Mouse (Mus musculus) layer of hippocampus, adult 8-10 months (tissue): Measurements from ENCODE around the gene Aig1. TPM values are rescaled to one million over a fixed set of nuclear protein-coding genes. Genes with fewer than 3 reads are reported as not detected.
"Not testable (repeated sequence)": the region's sequence is repeated elsewhere in the genome, so short reads cannot be mapped to it uniquely, and the experiment has no call there.

ENCODE experiments used
- DNase-seq, 2 experiments: peaks; one replicate each; pipeline ENCODE4 v3.0.0; 2022; ENCODE audit warnings: low spot score in 2 of 2
- total RNA-seq, 4 experiments: library from RNA; stranded (reverse); gene quantifications; 2 replicates each; pipeline ENCODE4 v1.2.4; 2022

Aig1 gene
- total RNA-seq = 10 to 100 TPM; 63.9 to 68.9 (median 67.7) TPM

GRCm38 (mm10) chr10:13868371-13869321 is at the start of gene Aig1:
Gene Aig1, minus strand, starts transcription at chr10:13868980.
- DNase-seq = peak; percentile 49 to 73

DNA sequence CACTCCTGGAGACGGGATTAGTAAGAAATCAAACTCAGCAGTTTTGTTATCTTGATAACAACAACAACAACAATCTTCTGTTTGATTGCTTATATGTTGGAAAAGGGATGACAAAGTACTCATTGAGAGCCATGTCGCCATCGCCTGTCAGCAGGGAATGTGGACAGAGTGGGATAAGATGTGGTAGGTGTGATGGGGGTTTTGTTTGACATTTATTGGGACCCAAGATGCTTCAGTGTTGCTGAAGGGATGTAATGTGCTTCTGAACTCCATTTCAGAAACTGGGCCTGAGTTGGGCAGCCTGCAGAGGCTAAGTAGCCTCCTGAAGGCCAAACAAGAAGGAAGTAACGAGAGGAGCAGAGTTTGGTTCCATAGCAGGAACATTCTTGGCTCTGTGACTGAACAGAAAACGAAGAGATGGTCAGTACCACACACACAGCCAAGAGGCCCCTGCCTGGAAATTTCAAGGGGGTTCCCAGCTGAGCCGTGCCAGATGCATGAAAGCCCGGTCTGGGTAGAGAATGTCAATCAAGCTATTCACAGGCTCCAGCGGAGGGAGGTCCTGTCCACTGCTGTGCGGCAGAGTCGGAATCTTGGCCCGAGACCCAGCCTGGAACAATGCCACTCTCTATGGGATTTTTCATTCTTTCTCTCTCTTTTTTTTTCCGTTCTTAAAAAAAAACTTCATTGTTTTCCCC is 48.0 kb upstream of the Aig1 start:
- peak in 1 of 2 experiments; percentile 35 for DNase-seq

DNA sequence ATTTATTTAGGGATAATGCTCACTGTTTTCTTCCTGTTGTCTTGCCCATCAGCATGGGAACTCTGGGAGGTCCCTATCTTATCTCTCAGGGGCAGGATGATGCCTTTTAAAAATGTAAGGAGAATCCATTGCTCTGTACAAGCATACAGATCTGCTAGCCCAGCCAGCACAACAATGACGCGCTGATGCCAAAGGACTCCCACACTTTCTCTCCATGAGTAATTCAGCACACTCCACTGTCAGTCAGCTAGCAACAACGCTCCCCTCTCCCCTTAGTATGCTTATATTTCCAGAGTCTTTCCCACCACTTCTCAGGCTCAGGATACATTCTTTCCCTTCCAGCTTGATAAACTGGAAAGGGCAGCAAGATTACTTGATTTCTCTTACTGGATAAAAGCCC is 46.4 kb upstream of the Aig1 start:
- no peak for DNase-seq

DNA sequence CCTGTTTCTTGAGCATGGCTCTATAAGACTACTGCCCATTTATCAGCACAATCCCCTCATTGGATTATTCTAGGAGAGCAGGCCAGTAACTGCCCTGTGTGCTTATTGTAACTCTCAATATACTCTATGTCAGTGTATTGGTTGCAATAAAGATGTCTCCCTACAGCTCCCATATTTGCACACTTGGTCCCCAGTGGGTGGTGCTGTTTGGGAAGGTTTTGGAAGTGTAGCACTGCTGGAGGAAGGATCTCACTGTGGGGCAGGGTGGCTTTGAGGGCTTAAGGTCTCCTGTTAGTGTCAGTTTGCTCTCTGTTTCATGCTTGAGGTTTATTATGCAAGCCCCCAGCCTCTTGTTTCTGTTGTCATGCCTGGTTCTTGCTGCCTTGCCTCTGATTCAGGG is 44.9 kb upstream of the Aig1 start:
- no peak for DNase-seq

DNA sequence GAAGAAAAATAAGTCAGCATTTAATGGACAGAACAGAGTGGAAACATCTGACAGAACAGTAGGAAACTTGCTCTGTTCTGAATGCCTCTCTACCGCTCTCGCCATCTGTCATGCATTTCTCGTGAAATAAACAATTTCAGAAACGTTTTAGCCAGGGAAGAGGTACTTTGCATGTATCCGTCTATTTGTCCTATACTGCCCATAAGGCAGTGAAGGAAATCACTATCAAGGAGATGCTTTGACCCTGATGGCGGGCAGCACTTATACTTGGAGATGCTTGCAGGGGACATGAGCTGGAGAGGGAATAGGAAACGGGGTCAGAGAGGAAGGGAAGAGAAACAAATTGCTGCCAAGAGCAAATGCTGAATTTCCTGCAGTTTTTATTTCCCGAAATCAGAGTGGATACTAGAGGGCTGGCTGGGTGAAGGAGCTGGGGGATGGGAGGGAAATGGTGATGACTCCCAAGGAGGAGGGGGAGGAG is 37.5 kb upstream of the Aig1 start:
- peak in 1 of 2 experiments; percentile 40 for DNase-seq

- no peak for DNase-seq
Measured at GRCm38 (mm10) chr10:13905618-13906017, 36.8 kb upstream of the Aig1 start.

- not testable (repeated sequence) for DNase-seq
Measured at GRCm38 (mm10) chr10:13892762-13893161, 24.0 kb upstream of the Aig1 start.

- DNase-seq = no peak
Measured at GRCm38 (mm10) chr10:13882975-13883875, 14.4 kb upstream of the Aig1 start.

- DNase-seq = no peak
Measured at GRCm38 (mm10) chr10:13882490-13882889, 13.7 kb upstream of the Aig1 start.

DNA sequence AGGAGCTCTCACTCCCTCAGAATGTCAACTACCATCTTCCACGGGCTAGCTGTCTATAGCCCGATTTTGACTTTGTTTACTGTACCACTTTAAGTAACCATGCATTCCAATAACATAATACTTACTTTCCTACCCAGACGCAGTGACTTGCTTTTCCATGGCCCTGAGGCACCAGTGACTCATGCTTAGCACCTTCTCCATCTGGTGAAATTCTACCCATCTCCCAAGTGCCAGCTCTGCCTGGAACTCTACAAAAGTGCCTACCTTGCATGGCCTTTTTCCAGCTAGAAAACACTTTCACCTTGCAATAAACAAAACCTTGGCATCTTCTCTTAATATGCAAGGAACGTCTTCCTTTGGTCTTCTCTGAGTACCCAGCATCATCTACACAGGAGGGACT is 9.9 kb upstream of the Aig1 start:
- DNase-seq = no peak

- no peak for DNase-seq
Measured at GRCm38 (mm10) chr10:13875038-13875420, 6.2 kb upstream of the Aig1 start.

DNA sequence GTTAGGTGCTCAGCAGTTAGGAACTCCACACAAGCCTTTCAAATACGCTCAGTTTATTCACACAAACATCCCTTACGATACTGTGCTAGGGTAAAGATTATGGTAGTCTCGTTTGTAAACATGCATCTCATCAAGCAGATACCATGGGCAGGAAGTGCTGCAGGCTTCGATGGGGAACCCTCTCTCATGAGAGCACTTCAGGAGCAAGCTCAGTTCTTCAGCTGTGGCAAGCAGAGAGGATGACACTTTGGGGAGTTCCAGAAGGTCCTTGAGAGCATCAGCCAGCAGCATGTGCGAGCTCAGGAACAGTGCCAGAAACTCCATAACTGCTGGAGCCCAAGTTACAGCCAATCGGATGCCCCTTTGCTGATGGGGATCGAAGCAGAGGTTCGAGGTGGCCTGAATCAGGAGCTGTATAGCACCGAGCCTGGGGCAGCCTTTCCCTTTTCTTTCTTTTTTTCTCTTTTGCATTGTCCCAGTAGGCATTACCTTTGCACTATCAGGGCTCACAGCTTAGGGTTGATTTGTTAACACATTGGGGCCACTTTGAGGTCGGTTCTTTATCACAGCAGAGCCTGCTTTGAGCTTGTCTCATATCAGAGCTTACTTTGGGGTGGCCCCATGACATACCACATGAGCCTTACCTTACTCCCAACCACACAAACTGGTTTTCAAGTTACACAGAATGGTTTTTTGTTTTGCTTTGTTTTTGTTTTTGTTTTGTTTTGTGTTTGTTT is 5.7 kb upstream of the Aig1 start:
- no peak for DNase-seq

- no peak for DNase-seq
Measured at GRCm38 (mm10) chr10:13870531-13870930, 1.8 kb upstream of the Aig1 start.

GRCm38 (mm10) chr10:13869322-13870035 is 699 bp upstream of the Aig1 start:
- no peak for DNase-seq

- no peak for DNase-seq
Measured at GRCm38 (mm10) chr10:13866391-13866790, 2.4 kb downstream of the Aig1 start.

GRCm38 (mm10) chr10:13861115-13861909 is 7.5 kb downstream of the Aig1 start:
- DNase-seq = peak; percentile 73 to 80

DNA sequence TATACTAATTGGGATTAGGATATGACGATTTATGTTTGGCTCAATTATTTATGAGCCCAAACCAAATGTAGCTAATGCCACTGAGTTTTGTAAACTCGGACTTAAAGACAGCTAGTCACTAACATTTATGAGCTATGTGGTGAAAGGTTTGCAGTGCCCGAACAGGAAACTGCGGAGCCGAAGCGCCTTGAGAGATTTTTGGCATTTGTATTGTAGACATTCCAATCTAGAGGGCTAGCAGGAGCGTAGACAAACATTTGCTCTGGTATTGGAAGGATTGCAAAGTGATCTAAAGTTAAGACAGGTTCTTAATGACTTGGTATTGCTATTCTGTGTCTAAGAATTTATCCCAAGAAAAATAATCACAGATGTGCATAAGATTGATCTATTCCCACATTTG is 12.3 kb downstream of the Aig1 start:
- no peak for DNase-seq

DNA sequence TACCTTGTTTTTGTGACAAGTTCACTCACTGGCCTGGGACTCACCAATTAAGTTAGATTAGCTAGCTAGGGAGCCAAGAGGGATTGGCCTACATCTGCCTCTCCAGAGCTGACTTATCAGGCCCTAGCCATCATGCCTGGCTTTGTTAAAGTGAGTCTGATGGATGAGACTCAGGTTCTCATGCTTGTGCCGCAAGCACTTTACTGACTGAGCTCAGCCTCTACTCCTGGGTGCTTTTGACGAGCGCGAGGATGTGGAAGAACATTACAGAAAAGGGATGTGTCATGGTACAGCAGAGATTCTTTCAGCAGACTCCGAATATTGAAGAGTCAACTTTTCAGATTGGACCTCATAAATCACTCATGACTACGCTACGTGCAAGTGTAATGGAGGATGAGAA is 12.8 kb downstream of the Aig1 start:
- DNase-seq = no peak

- no peak for DNase-seq
Measured at GRCm38 (mm10) chr10:13855111-13855510, 13.7 kb downstream of the Aig1 start.
